Mouse (Mus musculus) hindbrain, embryonic 10.5 days (tissue): ENCODE measurements around the gene Lmbrd1. TPM values are rescaled to one million over a fixed set of nuclear protein-coding genes. Genes with fewer than 3 reads are reported as not detected.

Experiments
- polyA plus RNA-seq: library from polyadenylated mRNA; unstranded; fragments of >200 nt; fragmentation: Nextera tagmentation; extraction: Ambion mirVana; gene quantifications from 2 replicates; pipeline ENCODE4 v1.2.1, GENCODE M21; 2016

Lmbrd1 gene
- polyA plus RNA-seq, 1 experiment from 2014 or later = 26.9 TPM

Other genes starting within 250 kb of the Lmbrd1 start
- gene Col19a1, start 91.2 kb upstream of the Lmbrd1 start, polyA plus RNA-seq = 0.24 TPM in 2 replicates